7 mouse cellular contexts compared by ENCODE assay signal in the genomic region with DNA sequence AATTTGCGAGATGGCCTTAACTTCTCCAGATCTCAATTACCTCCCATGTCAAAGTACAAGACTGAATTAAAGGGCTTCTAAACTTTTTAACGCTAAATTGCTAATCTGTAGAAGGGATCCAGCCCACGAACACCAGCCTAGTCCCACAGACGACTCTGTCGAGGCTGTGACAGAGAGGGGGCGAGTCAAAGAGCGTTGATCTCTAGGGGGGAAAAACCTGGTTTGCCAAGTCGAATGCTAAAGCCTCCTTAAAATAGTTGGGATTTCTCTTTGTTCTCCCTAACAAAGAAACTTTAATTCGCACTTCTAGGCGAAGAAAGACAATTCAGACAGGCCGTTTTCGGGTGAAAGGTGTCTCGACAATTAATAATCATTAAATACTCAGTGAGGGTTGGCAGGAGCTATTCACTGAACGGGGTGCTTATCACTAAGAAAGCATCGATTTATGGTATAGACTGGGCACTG. TPM values are rescaled to one million over a fixed set of nuclear protein-coding genes. Genes with fewer than 3 reads are reported as not detected.
DNase-seq lines count a peak whose midpoint lies in the region; ATAC-seq and TF ChIP-seq lines count a peak whose summit lies in the region.

No protein-coding gene starts in this region.

- intact Hi-C loops in left cerebral cortex, postnatal 25 days (cut with DNase I), result loop anchor here (10.0 kb wide), 1 partner anchor 512 kb away; no protein-coding TSS in a partner anchor

- no peak for ATAC-seq in megakaryocyte, adult 5-6 weeks (ENCODE audit: poor library complexity, severe bottlenecking)
- ATAC-seq in forebrain, postnatal 0 days, result no peak
- no peak for ATAC-seq in liver, embryonic 16.5 days (ENCODE audit: low read depth)
- no peak for ATAC-seq in cerebellum, adult (ENCODE audit: insufficient number of reproducible peaks, low FRiP score, low TSS enrichment)

- H3K4me3 ChIP-seq in megakaryocyte, embryonic 14.5 days (replicated peaks), result peak overlapping the region; percentile 80
- H3K4me3 ChIP-seq in forebrain, postnatal 0 days (ENCODE audit: low read depth, low read length), result peak overlapping the region; percentile 46
- H3K4me3 ChIP-seq in liver, embryonic 16.5 days (ENCODE audit: low read depth, low read length), result no peak overlapping the region

- no peak for TF ChIP-seq CTCF in forebrain, postnatal 0 days (IDR thresholded peaks at IDR 0.05; ENCODE audit: low read depth)

- H3K27ac ChIP-seq in forebrain, postnatal 0 days (ENCODE audit: low read depth, low read length), result no peak overlapping the region
- H3K27ac ChIP-seq in liver, embryonic 16.5 days (ENCODE audit: low read length), result no peak overlapping the region

- WGBS in forebrain, postnatal 0 days, result 5% methylated on average over 15 of the region's 15 CpGs
- 7% methylated on average over 15 of the region's 15 CpGs for WGBS in liver, embryonic 16.5 days (ENCODE audit: insufficient replicate concordance)

- peaks cover 21% of the 10 kb centered on the region for H3K4me1 ChIP-seq in megakaryocyte, embryonic 14.5 days
- 0 out of 2 replicates have a peak, but pooled peaks cover 6% of the 10 kb centered on the region for H3K4me1 ChIP-seq in forebrain, postnatal 0 days (ENCODE audit: insufficient read depth)
- H3K4me1 ChIP-seq in liver, embryonic 16.5 days (ENCODE audit: control insufficient read depth, low read depth, low read length), result no peaks in the 10 kb centered on the region; the same call in 1 of the 2 replicates

- H3K36me3 ChIP-seq in megakaryocyte, embryonic 14.5 days (replicated peaks; ENCODE audit: low read length), result no peaks in the 10 kb centered on the region
- no peaks in the 10 kb centered on the region for H3K36me3 ChIP-seq in forebrain, postnatal 0 days (ENCODE audit: insufficient read depth)
- no peaks in the 10 kb centered on the region for H3K36me3 ChIP-seq in liver, embryonic 16.5 days (ENCODE audit: control insufficient read depth, insufficient read depth)

- peak overlapping the region; percentile 97 for H3K4me2 ChIP-seq in forebrain, postnatal 0 days (ENCODE audit: low read depth)
- H3K4me2 ChIP-seq in liver, embryonic 16.5 days (ENCODE audit: low read depth, low read length), result peak overlapping the region; percentile 53; the same call in 1 of the 2 replicates

- H3K27me3 ChIP-seq in megakaryocyte, embryonic 14.5 days (replicated peaks), result peaks cover 20% of the 10 kb centered on the region
- no peaks in the 10 kb centered on the region for H3K27me3 ChIP-seq in forebrain, postnatal 0 days (ENCODE audit: insufficient read depth, low read length)
- H3K27me3 ChIP-seq in liver, embryonic 16.5 days (ENCODE audit: control insufficient read depth, insufficient read depth, low read depth, low read length), result peaks cover 14% of the 10 kb centered on the region

- peak; percentile 36 for DNase-seq in forebrain, postnatal 0 days
- DNase-seq in left cerebral cortex, postnatal 25 days (ENCODE audit: low spot score in 2 of 2), result no peak
- DNase-seq in urinary bladder, postnatal 36 days (ENCODE audit: low spot score in 2 of 2), result no peak

- H3K9me3 ChIP-seq in megakaryocyte, embryonic 14.5 days, result no peaks in the 10 kb centered on the region
- H3K9me3 ChIP-seq in forebrain, postnatal 0 days (ENCODE audit: low read length), result no peaks in the 10 kb centered on the region
- H3K9me3 ChIP-seq in liver, embryonic 16.5 days (replicated peaks; ENCODE audit: control insufficient read depth, low read length), result no peaks in the 10 kb centered on the region

- H3K9ac ChIP-seq in forebrain, postnatal 0 days, result peak overlapping the region; percentile 58
- H3K9ac ChIP-seq in liver, embryonic 16.5 days (ENCODE audit: low read depth, low read length), result no peak overlapping the region

RNA-seq across cellular contexts. Expression of a gene that starts 27.0 kb away (rescaled TPM):
- polyA plus RNA-seq in megakaryocyte, embryonic 14.5 days (2012; ENCODE audit: insufficient read depth, low replicate concordance), result 1.1 and 1.2 TPM in 2 replicates
- total RNA-seq in megakaryocyte, adult 5-6 weeks (2015), result 35.8 and 39.5 TPM in 2 replicates
- 30.7 and 40.8 TPM in 2 replicates for total RNA-seq in megakaryocyte, adult 5-6 weeks (2017)
- 45.3 and 53.6 TPM in 2 replicates for total RNA-seq in forebrain, postnatal 0 days (2014; rRNA removed)
- 15.9 and 17.6 TPM in 2 replicates for polyA plus RNA-seq in forebrain, postnatal 0 days (2015; fragmentation: Nextera tagmentation; extraction: Ambion mirVana)
- 7.4 and 8.6 TPM in 2 replicates for polyA plus RNA-seq in liver, embryonic 16.5 days (2015; fragmentation: Nextera tagmentation; extraction: Ambion mirVana)
- total RNA-seq in left cerebral cortex, postnatal 25 days (2021), result 10 to 100 TPM; 40.1 to 45.1 TPM
